Mouse (Mus musculus) c-Kit-positive CD71-negative TER-119-negative erythroid progenitor cells, embryonic 14.5 days (primary cell): ENCODE results near the gene Slc35a3.
"Not testable (repeated sequence)": the region's sequence is repeated elsewhere in the genome, so short reads cannot be mapped to it uniquely, and the experiment has no call there.

Source experiments
- DNase-seq: peaks from one replicate; pipeline ENCODE4 v3.0.0-alpha.2; 2013; ENCODE audit warnings: low read depth

Slc35a3 gene

GRCm38 (mm10) chr3:116712436-116712881, at the start of gene Slc35a3:
Gene Slc35a3, minus strand, starts transcription at chr3:116712831.
- DNase-seq: no peak

- DNase-seq: no peak
Measured at GRCm38 (mm10) chr3:116752818-116753217, 40.2 kb upstream of the Slc35a3 start.

GRCm38 (mm10) chr3:116751191-116751860, 38.7 kb upstream of the Slc35a3 start:
- peak; percentile 63 for DNase-seq

GRCm38 (mm10) chr3:116748391-116749170, 36.0 kb upstream of the Slc35a3 start:
- DNase-seq: peak; percentile 51

- not testable (repeated sequence) for DNase-seq
Measured at GRCm38 (mm10) chr3:116747648-116748047, 35.0 kb upstream of the Slc35a3 start.

- DNase-seq: no peak
Measured at GRCm38 (mm10) chr3:116740963-116741362, 28.3 kb upstream of the Slc35a3 start.

GRCm38 (mm10) chr3:116740106-116740505, 27.5 kb upstream of the Slc35a3 start:
- no peak for DNase-seq

- DNase-seq: no peak
Measured at GRCm38 (mm10) chr3:116737326-116737731, 24.7 kb upstream of the Slc35a3 start.

- DNase-seq: no peak
Measured at GRCm38 (mm10) chr3:116729483-116730174, 17.0 kb upstream of the Slc35a3 start.

GRCm38 (mm10) chr3:116726807-116727206, 14.2 kb upstream of the Slc35a3 start:
- no peak for DNase-seq

GRCm38 (mm10) chr3:116723496-116724481, 11.2 kb upstream of the Slc35a3 start:
- DNase-seq: no peak

- no peak for DNase-seq
Measured at GRCm38 (mm10) chr3:116722980-116723379, 10.3 kb upstream of the Slc35a3 start.

- DNase-seq: no peak
Measured at GRCm38 (mm10) chr3:116718951-116719350, 6.3 kb upstream of the Slc35a3 start.

- no peak for DNase-seq
Measured at GRCm38 (mm10) chr3:116713031-116713430, 400 bp upstream of the Slc35a3 start.

- peak; percentile 45 for DNase-seq
Measured at GRCm38 (mm10) chr3:116711624-116712435, 801 bp downstream of the Slc35a3 start.

- DNase-seq: no peak
Measured at GRCm38 (mm10) chr3:116710941-116711340, 1.7 kb downstream of the Slc35a3 start.

GRCm38 (mm10) chr3:116705637-116706204, 6.9 kb downstream of the Slc35a3 start:
- no peak for DNase-seq

GRCm38 (mm10) chr3:116703835-116704234, 8.8 kb downstream of the Slc35a3 start:
- DNase-seq: no peak

- DNase-seq: no peak
Measured at GRCm38 (mm10) chr3:116702647-116703272, 9.9 kb downstream of the Slc35a3 start.

GRCm38 (mm10) chr3:116701601-116702000, 11.0 kb downstream of the Slc35a3 start:
- no peak for DNase-seq
